Mouse (Mus musculus): ENCODE results near the gene Eif2d. TPM values are rescaled to one million over a fixed set of nuclear protein-coding genes. Genes with fewer than 3 reads are reported as not detected.

Eif2d gene
- 66.9 and 70.3 TPM in 2 replicates for polyA plus RNA-seq (2016; fragmentation: Nextera tagmentation; extraction: Ambion mirVana)

GRCm38 (mm10) chr1:131153018-131153629 is at the start of gene Eif2d:
Gene Eif2d, plus strand, starts transcription at chr1:131153181.
- peak within 1 kb of the TSS; percentile 89 for H3K4me3 ChIP-seq
- no peaks in the 10 kb centered on the region for H3K27me3 ChIP-seq (replicated peaks; ENCODE audit: low read depth, poor library complexity, severe bottlenecking)
- WGBS = under 1% methylated on average over 27 of the region's 27 CpGs
- peaks cover 10% of the 10 kb centered on the region for H3K4me1 ChIP-seq
- DNase-seq (ENCODE audit: low spot score) = peak; percentile 93
- peak within 1 kb of the TSS; percentile 90 for H3K27ac ChIP-seq (replicated peaks)
- H3K36me3 ChIP-seq (replicated peaks) = peaks cover 13% of the 10 kb centered on the region
- no peaks in the 10 kb centered on the region for H3K9me3 ChIP-seq

GRCm38 (mm10) chr1:131103776-131104424 is 49.1 kb upstream of the Eif2d start:
- WGBS = 87% methylated on average over 10 of the region's 10 CpGs
- no peaks in the 10 kb centered on the region for H3K36me3 ChIP-seq (replicated peaks)
- no peak for DNase-seq (ENCODE audit: low spot score)
- peaks cover 16% of the 10 kb centered on the region; the same call in 1 of the 2 replicates for H3K27me3 ChIP-seq (replicated peaks; ENCODE audit: low read depth, poor library complexity, severe bottlenecking)
- H3K4me1 ChIP-seq = peaks cover 10% of the 10 kb centered on the region
- H3K27ac ChIP-seq (replicated peaks) = no peak overlapping the region
- H3K9me3 ChIP-seq = no peaks in the 10 kb centered on the region
- H3K4me3 ChIP-seq = no peak overlapping the region

GRCm38 (mm10) chr1:131107575-131108308 is 45.2 kb upstream of the Eif2d start:
- Histone ChIP-seq H3K27me3 (replicated peaks; ENCODE audit: low read depth, poor library complexity, severe bottlenecking) (no peaks in the 10 kb centered on the region), H3K4me1 (peaks cover 18% of the 10 kb centered on the region), H3K9me3 (no peaks in the 10 kb centered on the region), H3K36me3 (replicated peaks) (no peaks in the 10 kb centered on the region), H3K4me3 (no peak overlapping the region), H3K27ac (replicated peaks) (peak overlapping the region; percentile 20)
- WGBS = 53% methylated on average over 10 of the region's 10 CpGs
- DNase-seq (ENCODE audit: low spot score) = peak; percentile 52

GRCm38 (mm10) chr1:131110525-131111106 is 42.4 kb upstream of the Eif2d start:
- no peaks in the 10 kb centered on the region for H3K36me3 ChIP-seq (replicated peaks)
- no peak overlapping the region for H3K27ac ChIP-seq (replicated peaks)
- H3K4me1 ChIP-seq = peaks cover 21% of the 10 kb centered on the region
- no peaks in the 10 kb centered on the region for H3K9me3 ChIP-seq
- H3K4me3 ChIP-seq = no peak overlapping the region
- 0 out of 2 replicates have a peak, but pooled peaks cover 11% of the 10 kb centered on the region for H3K27me3 ChIP-seq (replicated peaks; ENCODE audit: low read depth, poor library complexity, severe bottlenecking)
- WGBS = 80% methylated on average over 12 of the region's 12 CpGs
- no peak for DNase-seq (ENCODE audit: low spot score)

- DNase-seq (ENCODE audit: low spot score) = no peak
Measured at GRCm38 (mm10) chr1:131112576-131112975, 40.4 kb upstream of the Eif2d start.

GRCm38 (mm10) chr1:131115932-131116331 is 37.0 kb upstream of the Eif2d start:
- DNase-seq (ENCODE audit: low spot score) = peak; percentile 76
- H3K27me3 ChIP-seq (replicated peaks; ENCODE audit: low read depth, poor library complexity, severe bottlenecking) = 0 out of 2 replicates have a peak, but pooled peaks cover 11% of the 10 kb centered on the region
- 22% methylated on average over 6 of the region's 6 CpGs for WGBS
- no peak overlapping the region for H3K27ac ChIP-seq (replicated peaks)
- no peaks in the 10 kb centered on the region for H3K36me3 ChIP-seq (replicated peaks)
- H3K4me1 ChIP-seq = peaks cover 20% of the 10 kb centered on the region
- no peak overlapping the region for H3K4me3 ChIP-seq
- H3K9me3 ChIP-seq = no peaks in the 10 kb centered on the region

More at GRCm38 (mm10) chr1:131112576-131112975, 40.4 kb upstream of the Eif2d start:
- WGBS = 31% methylated on average over 6 of the region's 6 CpGs
- H3K9me3 ChIP-seq = no peaks in the 10 kb centered on the region
- no peaks in the 10 kb centered on the region for H3K36me3 ChIP-seq (replicated peaks)
- H3K27ac ChIP-seq (replicated peaks) = no peak overlapping the region
- peaks cover 28% of the 10 kb centered on the region for H3K4me1 ChIP-seq
- H3K27me3 ChIP-seq (replicated peaks; ENCODE audit: low read depth, poor library complexity, severe bottlenecking) = 0 out of 2 replicates have a peak, but pooled peaks cover 11% of the 10 kb centered on the region
- no peak overlapping the region for H3K4me3 ChIP-seq

- no peak overlapping the region for H3K4me3 ChIP-seq
- peak overlapping the region; percentile 70 for H3K27ac ChIP-seq (replicated peaks)
- 64% methylated on average over 13 of the region's 13 CpGs for WGBS
- peaks cover 19% of the 10 kb centered on the region for H3K4me1 ChIP-seq
- H3K27me3 ChIP-seq (replicated peaks; ENCODE audit: low read depth, poor library complexity, severe bottlenecking) = 0 out of 2 replicates have a peak, but pooled peaks cover 11% of the 10 kb centered on the region
- H3K9me3 ChIP-seq = no peaks in the 10 kb centered on the region
- H3K36me3 ChIP-seq (replicated peaks) = no peaks in the 10 kb centered on the region
- DNase-seq (ENCODE audit: low spot score) = peak; percentile 35
Measured at GRCm38 (mm10) chr1:131116430-131117011, 36.5 kb upstream of the Eif2d start.

GRCm38 (mm10) chr1:131118530-131118929 is 34.5 kb upstream of the Eif2d start:
- H3K27ac ChIP-seq (replicated peaks) = no peak overlapping the region

GRCm38 (mm10) chr1:131119026-131119425 is 34.0 kb upstream of the Eif2d start:
- no peaks in the 10 kb centered on the region for H3K9me3 ChIP-seq
- WGBS = 81% methylated on average over 2 of the region's 2 CpGs
- H3K4me3 ChIP-seq = no peak overlapping the region
- no peaks in the 10 kb centered on the region for H3K36me3 ChIP-seq (replicated peaks)
- H3K27me3 ChIP-seq (replicated peaks; ENCODE audit: low read depth, poor library complexity, severe bottlenecking) = 0 out of 2 replicates have a peak, but pooled peaks cover 11% of the 10 kb centered on the region
- H3K4me1 ChIP-seq = peaks cover 9% of the 10 kb centered on the region
- DNase-seq (ENCODE audit: low spot score) = no peak
- H3K27ac ChIP-seq (replicated peaks) = no peak overlapping the region

More at GRCm38 (mm10) chr1:131118530-131118929, 34.5 kb upstream of the Eif2d start:
- H3K4me1 ChIP-seq = peaks cover 9% of the 10 kb centered on the region
- H3K36me3 ChIP-seq (replicated peaks) = no peaks in the 10 kb centered on the region
- no peak for DNase-seq (ENCODE audit: low spot score)
- WGBS = 65% methylated on average over 10 of the region's 10 CpGs
- H3K4me3 ChIP-seq = no peak overlapping the region
- H3K9me3 ChIP-seq = no peaks in the 10 kb centered on the region
- H3K27me3 ChIP-seq (replicated peaks; ENCODE audit: low read depth, poor library complexity, severe bottlenecking) = 0 out of 2 replicates have a peak, but pooled peaks cover 11% of the 10 kb centered on the region

GRCm38 (mm10) chr1:131121987-131122386 is 31.0 kb upstream of the Eif2d start:
- Histone ChIP-seq H3K4me1 (peaks cover 2% of the 10 kb centered on the region), H3K27me3 (replicated peaks; ENCODE audit: low read depth, poor library complexity, severe bottlenecking) (no peaks in the 10 kb centered on the region), H3K4me3 (no peak overlapping the region), H3K27ac (replicated peaks) (no peak overlapping the region), H3K36me3 (replicated peaks) (peaks cover 6% of the 10 kb centered on the region), H3K9me3 (no peaks in the 10 kb centered on the region)
- 38% methylated on average over 3 of the region's 3 CpGs for WGBS
- peak; percentile 10 for DNase-seq (ENCODE audit: low spot score)

- WGBS = 72% methylated on average over 10 of the region's 10 CpGs
- no peaks in the 10 kb centered on the region for H3K4me1 ChIP-seq
- H3K36me3 ChIP-seq (replicated peaks) = peaks cover 23% of the 10 kb centered on the region
- no peaks in the 10 kb centered on the region for H3K27me3 ChIP-seq (replicated peaks; ENCODE audit: low read depth, poor library complexity, severe bottlenecking)
- no peak for DNase-seq (ENCODE audit: low spot score)
- no peaks in the 10 kb centered on the region for H3K9me3 ChIP-seq
- no peak overlapping the region for H3K27ac ChIP-seq (replicated peaks)
- no peak overlapping the region for H3K4me3 ChIP-seq
Measured at GRCm38 (mm10) chr1:131123522-131124265, 29.3 kb upstream of the Eif2d start.
